8 mouse cellular contexts compared by ENCODE assay signal in genomic region chr13:104139369-104140209, GRCm38 (mm10). TPM values are rescaled to one million over a fixed set of nuclear protein-coding genes. Genes with fewer than 3 reads are reported as not detected.
DNase-seq lines count a peak whose midpoint lies in the region; ATAC-seq and TF ChIP-seq lines count a peak whose summit lies in the region.

No protein-coding gene starts in this region.

- peak; percentile 80 for ATAC-seq in hindbrain, postnatal 0 days
- ATAC-seq in megakaryocyte-erythroid progenitor cell, adult 5-6 weeks (replicated peaks; ENCODE audit: low FRiP score, low TSS enrichment, poor library complexity, severe bottlenecking), result peak; percentile 94

- H3K4me1 ChIP-seq in hindbrain, postnatal 0 days (ENCODE audit: insufficient read depth, low read length), result no peaks in the 10 kb centered on the region

- H3K4me2 ChIP-seq in hindbrain, postnatal 0 days (ENCODE audit: low read depth, low read length), result no peak overlapping the region

- H3K27me3 ChIP-seq in hindbrain, postnatal 0 days (ENCODE audit: insufficient read depth, low read length), result no peaks in the 10 kb centered on the region

- peak; percentile 81 for DNase-seq in ZHBTc4 (ENCODE audit: low read depth, low spot score)
- DNase-seq in cerebellum, postnatal 25 days, result peak; percentile 81 to 88
- DNase-seq in frontal cortex, postnatal 36 days (ENCODE audit: low spot score in 2 of 2), result peak; percentile 73 to 90
- peak; percentile 87 for DNase-seq in hindbrain, postnatal 0 days (ENCODE audit: low spot score)
- DNase-seq in left cerebral cortex, adult 8-10 months (ENCODE audit: low spot score in 2 of 2), result peak; percentile 62 to 73
- DNase-seq in right cerebral cortex, postnatal 25 days, result peak; percentile 51
- peak; percentile 62 to 73 for DNase-seq in urinary bladder, postnatal 36 days (ENCODE audit: low spot score in 2 of 2)

- no peak overlapping the region for H3K27ac ChIP-seq in hindbrain, postnatal 0 days

- no peak overlapping the region for H3K9ac ChIP-seq in hindbrain, postnatal 0 days (replicated peaks; ENCODE audit: low read length)

- peaks cover 30% of the 10 kb centered on the region for H3K36me3 ChIP-seq in hindbrain, postnatal 0 days (ENCODE audit: insufficient read depth, low read length)

- no peaks in the 10 kb centered on the region for H3K9me3 ChIP-seq in hindbrain, postnatal 0 days (ENCODE audit: low read length)

- peak; percentile 89 for TF ChIP-seq CTCF in hindbrain, postnatal 0 days (IDR thresholded peaks at IDR 0.05; ENCODE audit: low read depth)

- WGBS in hindbrain, postnatal 0 days, result 45% methylated on average over 13 of the region's 13 CpGs

- H3K4me3 ChIP-seq in hindbrain, postnatal 0 days (ENCODE audit: low read length), result no peak overlapping the region

RNA-seq across cellular contexts. Expression of gene Sgtb, which starts 30.0 kb away (rescaled TPM):
- total RNA-seq in hindbrain, postnatal 0 days (2014; rRNA removed), result 26.8 and 36.7 TPM in 2 replicates
- polyA plus RNA-seq in hindbrain, postnatal 0 days (2015; fragmentation: Nextera tagmentation; extraction: Ambion mirVana), result 24.3 and 24.9 TPM in 2 replicates
- 100 to 1,000 TPM; 132 to 160 (median 140) TPM for total RNA-seq in left cerebral cortex, adult 8-10 months (2022)
- not detected in 2 replicates for total RNA-seq in megakaryocyte-erythroid progenitor cell, adult 5-6 weeks (2014; fragmentation: Nextera tagmentation)
- not detected in 2 replicates for total RNA-seq in megakaryocyte-erythroid progenitor cell, adult 5-6 weeks (2017)

RNA-seq across cellular contexts. Expression of gene Nln, which starts 30.2 kb away (rescaled TPM):
- 67.3 and 71.6 TPM in 2 replicates for total RNA-seq in hindbrain, postnatal 0 days (2014; rRNA removed)
- polyA plus RNA-seq in hindbrain, postnatal 0 days (2015; fragmentation: Nextera tagmentation; extraction: Ambion mirVana), result 52.9 and 53.7 TPM in 2 replicates
- total RNA-seq in left cerebral cortex, adult 8-10 months (2022), result 10 to 100 TPM; 27.7 to 31.6 (median 29.7) TPM
- 29.4 and 34.9 TPM in 2 replicates for total RNA-seq in megakaryocyte-erythroid progenitor cell, adult 5-6 weeks (2014; fragmentation: Nextera tagmentation)
- total RNA-seq in megakaryocyte-erythroid progenitor cell, adult 5-6 weeks (2017), result 47.9 and 58.8 TPM in 2 replicates

RNA-seq across cellular contexts. Expression of gene Trappc13, which starts 38.7 kb away (rescaled TPM):
- total RNA-seq in hindbrain, postnatal 0 days (2014; rRNA removed), result 26.0 and 27.7 TPM in 2 replicates
- 41.9 and 46.6 TPM in 2 replicates for polyA plus RNA-seq in hindbrain, postnatal 0 days (2015; fragmentation: Nextera tagmentation; extraction: Ambion mirVana)
- total RNA-seq in left cerebral cortex, adult 8-10 months (2022), result 10 to 100 TPM; 48.5 to 55.8 (median 52.1) TPM
- 25.1 and 36.0 TPM in 2 replicates for total RNA-seq in megakaryocyte-erythroid progenitor cell, adult 5-6 weeks (2014; fragmentation: Nextera tagmentation)
- 63.3 and 69.3 TPM in 2 replicates for total RNA-seq in megakaryocyte-erythroid progenitor cell, adult 5-6 weeks (2017)

RNA-seq across cellular contexts. Expression of gene Trim23, which starts 39.0 kb away (rescaled TPM):
- 27.5 and 29.7 TPM in 2 replicates for total RNA-seq in hindbrain, postnatal 0 days (2014; rRNA removed)
- 28.8 and 30.7 TPM in 2 replicates for polyA plus RNA-seq in hindbrain, postnatal 0 days (2015; fragmentation: Nextera tagmentation; extraction: Ambion mirVana)
- 10 to 100 TPM; 55.3 to 65.0 (median 60.9) TPM for total RNA-seq in left cerebral cortex, adult 8-10 months (2022)
- total RNA-seq in megakaryocyte-erythroid progenitor cell, adult 5-6 weeks (2014; fragmentation: Nextera tagmentation), result 13.4 and 13.6 TPM in 2 replicates
- 29.4 and 33.7 TPM in 2 replicates for total RNA-seq in megakaryocyte-erythroid progenitor cell, adult 5-6 weeks (2017)

Comparison
In these comparisons a context has a peak if more than half of its experiments do, and no peak if none do; other contexts are left out.
1. RNA of gene Sgtb, which starts 30.0 kb away (total RNA-seq): 132 to 160 TPM in left cerebral cortex, adult 8-10 months and 26.8 to 36.7 TPM in hindbrain, postnatal 0 days; not detected in megakaryocyte-erythroid progenitor cell, adult 5-6 weeks; every median in the first group is over 10 times any median in the second.
2. Peak in every context shown above with its lines, with median percentiles within 50 percentile points of each other: DNase-seq.